Mouse (Mus musculus): Measurements from ENCODE around the gene Cntd1. TPM values are rescaled to one million over a fixed set of nuclear protein-coding genes. Genes with fewer than 3 reads are reported as not detected.

The Cntd1 gene
- polyA plus RNA-seq, 1 experiment from 2014 or later, result 0.84 TPM

DNA sequence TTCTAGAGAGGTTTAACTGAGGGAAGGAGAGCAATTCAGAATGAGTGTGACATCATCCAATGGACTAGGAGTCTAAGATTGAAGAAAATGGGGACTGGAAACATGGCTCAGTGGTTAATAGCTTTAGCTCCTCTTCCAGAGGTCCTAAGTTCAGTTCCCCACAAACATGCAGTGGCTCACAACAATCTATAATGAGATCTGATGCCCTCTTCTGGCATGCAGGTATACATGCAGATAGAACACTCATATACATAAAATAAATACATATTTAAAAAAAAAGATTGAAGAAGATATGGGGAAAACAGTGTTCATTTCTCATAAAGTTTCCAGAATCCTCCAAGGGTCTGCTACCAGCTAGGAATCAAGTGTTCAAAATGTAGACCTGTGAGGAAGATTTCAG lies 43.4 kb upstream of the Cntd1 start:
- Histone ChIP-seq H3K4me3 (ENCODE audit: low read length) (no peak overlapping the region), H3K36me3 (ENCODE audit: control insufficient read depth, insufficient read depth, low read length) (no peaks in the 10 kb centered on the region), H3K4me2 (ENCODE audit: low read depth, low read length) (no peak overlapping the region), H3K4me1 (ENCODE audit: control insufficient read depth, insufficient read depth, low read length) (peaks cover 26% of the 10 kb centered on the region), H3K9me3 (ENCODE audit: control insufficient read depth, low read length) (no peaks in the 10 kb centered on the region), H3K27me3 (replicated peaks; ENCODE audit: control insufficient read depth, insufficient read depth, low read length) (no peaks in the 10 kb centered on the region), H3K9ac (ENCODE audit: low read depth, low read length) (no peak overlapping the region), H3K27ac (ENCODE audit: low read length) (no peak overlapping the region)
- ATAC-seq, result no peak

DNA sequence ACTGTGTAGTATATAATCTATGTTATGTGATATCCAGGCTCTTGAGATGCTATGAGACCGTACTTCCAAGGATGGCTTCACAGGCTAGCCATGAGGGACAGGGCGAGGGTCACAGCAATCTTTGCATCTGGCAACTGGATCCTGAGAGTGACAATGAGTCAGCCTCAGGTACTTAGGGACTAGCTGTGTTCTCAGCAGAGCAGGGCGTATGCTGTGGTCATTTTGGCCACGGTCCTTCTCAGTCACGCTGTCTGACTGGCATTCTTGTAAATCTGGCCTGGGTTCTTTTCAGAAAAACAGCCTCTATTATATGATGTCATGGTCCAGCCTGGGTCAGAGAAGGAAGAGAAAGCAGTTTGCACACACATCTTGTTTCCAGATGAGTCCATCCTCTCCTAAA lies 42.0 kb upstream of the Cntd1 start:
- WGBS, result 94% methylated on average over 5 of the region's 5 CpGs
- ATAC-seq, result no peak

DNA sequence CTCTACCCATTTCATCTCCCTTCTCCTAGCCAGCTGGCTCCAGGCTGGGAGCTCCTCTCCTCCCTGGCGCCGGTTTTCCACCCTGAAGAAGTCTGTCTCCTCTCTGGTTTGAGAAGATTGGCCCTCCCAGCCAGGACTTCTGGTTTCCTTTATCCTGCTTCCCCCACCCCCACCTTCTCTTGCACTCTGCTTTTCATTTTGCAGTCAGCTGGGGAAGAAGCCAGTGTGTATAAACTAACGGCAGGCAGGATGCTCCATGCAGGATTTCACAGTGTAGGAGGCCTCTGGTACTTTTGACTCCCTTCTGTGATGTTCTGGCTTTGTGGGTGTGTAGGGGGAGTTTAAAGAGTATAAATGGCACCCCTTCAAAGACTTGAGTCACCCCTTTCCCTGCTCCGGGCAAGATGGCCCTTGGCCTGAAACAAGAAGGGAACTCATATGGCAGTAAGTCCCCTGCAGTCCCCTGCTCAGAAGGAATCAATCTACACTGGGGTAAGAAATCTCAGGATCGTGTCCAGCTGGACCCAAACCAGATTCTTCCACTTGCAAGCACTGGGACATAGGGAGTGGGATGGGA lies 40.7 kb upstream of the Cntd1 start:
- Histone ChIP-seq H3K27me3 (replicated peaks; ENCODE audit: control insufficient read depth, insufficient read depth, low read length) (no peaks in the 10 kb centered on the region), H3K9me3 (ENCODE audit: control insufficient read depth, low read length) (no peaks in the 10 kb centered on the region), H3K36me3 (ENCODE audit: control insufficient read depth, insufficient read depth, low read length) (no peaks in the 10 kb centered on the region), H3K27ac (ENCODE audit: low read length) (peak overlapping the region; percentile 83), H3K4me3 (ENCODE audit: low read length) (no peak overlapping the region), H3K4me1 (ENCODE audit: control insufficient read depth, insufficient read depth, low read length) (peaks cover 8% of the 10 kb centered on the region), H3K9ac (ENCODE audit: low read depth, low read length) (no peak overlapping the region), H3K4me2 (ENCODE audit: low read depth, low read length) (no peak overlapping the region)
- peak; percentile 60 for ATAC-seq
- WGBS, result 45% methylated on average over 5 of the region's 5 CpGs

More for the DNA sequence above, 42.0 kb upstream of the Cntd1 start:
- Histone ChIP-seq H3K36me3 (ENCODE audit: control insufficient read depth, insufficient read depth, low read length) (no peaks in the 10 kb centered on the region), H3K4me2 (ENCODE audit: low read depth, low read length) (no peak overlapping the region), H3K27me3 (replicated peaks; ENCODE audit: control insufficient read depth, insufficient read depth, low read length) (no peaks in the 10 kb centered on the region), H3K9ac (ENCODE audit: low read depth, low read length) (no peak overlapping the region), H3K9me3 (ENCODE audit: control insufficient read depth, low read length) (no peaks in the 10 kb centered on the region), H3K4me3 (ENCODE audit: low read length) (no peak overlapping the region), H3K27ac (ENCODE audit: low read length) (no peak overlapping the region), H3K4me1 (ENCODE audit: control insufficient read depth, insufficient read depth, low read length) (peaks cover 14% of the 10 kb centered on the region)

DNA sequence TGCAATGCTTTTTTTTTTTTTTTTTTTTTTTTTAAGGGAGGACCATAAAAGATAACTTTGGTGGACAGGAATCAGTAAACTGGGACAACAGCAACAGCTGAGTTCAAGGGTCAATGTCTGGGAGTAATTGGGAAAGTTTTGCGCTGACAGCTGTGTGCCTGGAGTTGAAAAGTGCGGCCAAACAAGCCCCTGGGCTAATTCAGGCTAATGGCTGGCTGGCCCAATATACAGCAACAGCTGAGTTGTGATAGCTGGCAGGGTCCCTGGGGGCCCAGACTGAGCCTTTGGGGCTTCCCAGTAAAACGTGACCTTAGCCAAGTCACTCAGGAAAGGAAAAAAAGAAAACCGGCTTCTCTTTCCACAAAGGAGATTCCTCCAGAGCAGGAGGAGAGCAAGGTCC lies 33.7 kb upstream of the Cntd1 start:
- H3K4me1 ChIP-seq (ENCODE audit: control insufficient read depth, insufficient read depth, low read length), result peaks cover 17% of the 10 kb centered on the region
- H3K27ac ChIP-seq (ENCODE audit: low read length), result peak overlapping the region; percentile 30
- 44% methylated on average over 4 of the region's 4 CpGs for WGBS
- no peak overlapping the region for H3K9ac ChIP-seq (ENCODE audit: low read depth, low read length)
- H3K9me3 ChIP-seq (ENCODE audit: control insufficient read depth, low read length), result no peaks in the 10 kb centered on the region
- H3K4me2 ChIP-seq (ENCODE audit: low read depth, low read length), result no peak overlapping the region
- no peaks in the 10 kb centered on the region for H3K27me3 ChIP-seq (replicated peaks; ENCODE audit: control insufficient read depth, insufficient read depth, low read length)
- no peak overlapping the region for H3K4me3 ChIP-seq (ENCODE audit: low read length)
- H3K36me3 ChIP-seq (ENCODE audit: control insufficient read depth, insufficient read depth, low read length), result no peaks in the 10 kb centered on the region
- no peak for ATAC-seq

DNA sequence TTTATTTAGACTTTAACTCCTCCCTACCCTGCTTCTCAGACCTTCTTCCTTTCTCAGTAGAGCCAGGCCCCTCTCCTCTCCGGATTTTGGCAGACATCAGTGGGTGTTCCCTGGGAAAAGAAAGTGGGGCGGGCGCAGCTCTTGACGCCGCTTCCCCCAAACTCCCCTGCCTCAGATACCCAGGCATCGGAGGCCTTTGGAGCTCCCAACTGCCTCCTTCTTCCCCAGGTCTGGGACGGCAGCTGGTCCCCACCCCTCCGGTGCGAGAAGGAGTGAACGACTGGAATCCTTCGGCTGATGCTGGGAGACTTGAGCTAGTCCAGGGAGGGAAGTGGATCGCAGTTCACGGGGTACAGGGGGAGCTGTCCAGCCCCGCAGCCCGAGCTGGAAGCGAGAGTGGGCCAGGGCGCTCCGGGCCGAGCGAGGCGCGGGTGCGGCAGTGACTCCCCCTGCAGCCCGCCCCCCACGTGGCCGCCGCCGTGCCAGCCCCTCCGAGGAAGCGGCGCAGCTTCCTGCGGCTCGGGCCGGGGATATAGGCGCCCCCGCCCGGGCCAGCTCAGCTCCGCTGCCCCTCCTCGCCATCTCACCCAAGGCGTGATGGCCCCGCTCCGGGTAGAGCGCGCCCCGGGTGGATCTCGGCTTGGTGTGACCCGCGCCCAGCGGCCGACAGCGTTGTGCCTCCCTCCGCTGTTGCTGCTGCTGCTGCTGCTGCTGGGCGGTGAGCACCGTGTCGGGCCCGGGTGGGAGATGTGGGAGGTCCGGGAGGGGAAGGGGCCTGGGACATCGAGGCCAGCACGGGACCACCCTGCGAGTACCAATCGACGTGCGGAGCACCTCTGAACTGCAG lies 32.7 kb upstream of the Cntd1 start, which contains the start of gene Ramp2:
TSS of gene Ramp2 (plus strand) at position 174 of the 847 bp plus-strand sequence.
- peak within 1 kb of the TSS; percentile 78 for H3K27ac ChIP-seq (ENCODE audit: low read length)
- H3K4me3 ChIP-seq (ENCODE audit: low read length), result peak within 1 kb of the TSS; percentile 66
- H3K4me2 ChIP-seq (ENCODE audit: low read depth, low read length), result peak within 1 kb of the TSS; percentile 98
- peaks cover 17% of the 10 kb centered on the region for H3K4me1 ChIP-seq (ENCODE audit: control insufficient read depth, insufficient read depth, low read length)
- peak within 1 kb of the TSS; percentile 84 for H3K9ac ChIP-seq (ENCODE audit: low read depth, low read length)
- under 1% methylated on average over 63 of the region's 63 CpGs for WGBS
- H3K36me3 ChIP-seq (ENCODE audit: control insufficient read depth, insufficient read depth, low read length), result no peaks in the 10 kb centered on the region
- no peaks in the 10 kb centered on the region for H3K27me3 ChIP-seq (replicated peaks; ENCODE audit: control insufficient read depth, insufficient read depth, low read length)
- ATAC-seq, result peak; percentile 68
- H3K9me3 ChIP-seq (ENCODE audit: control insufficient read depth, low read length), result no peaks in the 10 kb centered on the region

DNA sequence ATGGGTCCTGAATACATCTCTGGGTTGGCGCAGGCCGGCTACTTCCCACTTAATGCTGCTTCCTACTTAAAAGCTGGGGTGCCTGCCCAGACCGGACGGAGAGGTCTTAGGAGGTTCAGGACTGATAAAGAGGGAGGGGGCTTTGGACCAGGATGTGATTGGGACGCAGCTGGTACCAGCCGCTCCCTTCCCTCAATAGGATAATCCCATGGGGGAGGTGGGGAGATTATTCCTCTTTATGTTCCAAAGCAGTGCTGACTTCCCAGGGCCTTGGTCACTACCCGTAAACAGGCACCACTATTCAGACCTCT lies 32.2 kb upstream of the Cntd1 start:
- no peak; the same call in 1 of the 2 replicates for ATAC-seq
- WGBS, result 17% methylated on average over 7 of the region's 7 CpGs

DNA sequence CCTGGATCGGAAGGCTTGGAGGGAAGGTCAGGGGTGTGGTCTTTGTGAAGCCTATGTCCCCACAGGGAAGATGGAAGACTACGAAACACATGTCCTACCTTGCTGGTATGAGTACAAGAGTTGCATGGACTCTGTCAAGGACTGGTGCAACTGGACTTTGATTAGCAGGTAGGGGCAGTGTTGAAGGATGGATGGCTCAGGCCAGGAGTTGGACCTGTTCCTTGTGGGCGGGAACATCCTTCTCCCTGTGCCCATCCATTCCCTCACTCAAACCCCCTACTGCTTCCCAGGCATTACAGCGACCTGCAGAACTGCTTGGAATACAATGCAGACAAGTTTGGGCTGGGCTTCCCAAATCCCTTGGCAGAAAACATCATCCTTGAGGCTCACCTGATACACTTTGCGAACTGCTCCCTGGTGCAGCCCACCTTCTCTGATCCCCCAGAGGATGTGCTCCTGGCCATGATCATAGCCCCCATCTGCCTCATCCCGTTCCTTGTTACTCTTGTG lies 31.2 kb upstream of the Cntd1 start:
- H3K36me3 ChIP-seq (ENCODE audit: control insufficient read depth, insufficient read depth, low read length), result no peaks in the 10 kb centered on the region
- ATAC-seq, result no peak
- H3K27ac ChIP-seq (ENCODE audit: low read length), result peak overlapping the region; percentile 46; the same call in 1 of the 2 replicates
- H3K4me1 ChIP-seq (ENCODE audit: control insufficient read depth, insufficient read depth, low read length), result peaks cover 17% of the 10 kb centered on the region
- peak overlapping the region; percentile 98; the same call in 1 of the 2 replicates for H3K4me2 ChIP-seq (ENCODE audit: low read depth, low read length)
- 81% methylated on average over 6 of the region's 6 CpGs for WGBS
- H3K27me3 ChIP-seq (replicated peaks; ENCODE audit: control insufficient read depth, insufficient read depth, low read length), result no peaks in the 10 kb centered on the region
- no peaks in the 10 kb centered on the region for H3K9me3 ChIP-seq (ENCODE audit: control insufficient read depth, low read length)
- H3K4me3 ChIP-seq (ENCODE audit: low read length), result peak overlapping the region; percentile 66
- 0 out of 2 replicates have a peak overlapping the region, but pooled peaks have one; percentile 8 for H3K9ac ChIP-seq (ENCODE audit: low read depth, low read length)

More for the DNA sequence above, 32.2 kb upstream of the Cntd1 start:
- Histone ChIP-seq H3K4me3 (ENCODE audit: low read length) (peak overlapping the region; percentile 66), H3K36me3 (ENCODE audit: control insufficient read depth, insufficient read depth, low read length) (no peaks in the 10 kb centered on the region), H3K4me1 (ENCODE audit: control insufficient read depth, insufficient read depth, low read length) (peaks cover 17% of the 10 kb centered on the region), H3K9me3 (ENCODE audit: control insufficient read depth, low read length) (no peaks in the 10 kb centered on the region), H3K27ac (ENCODE audit: low read length) (peak overlapping the region; percentile 78), H3K4me2 (ENCODE audit: low read depth, low read length) (peak overlapping the region; percentile 98), H3K9ac (ENCODE audit: low read depth, low read length) (peak overlapping the region; percentile 84), H3K27me3 (replicated peaks; ENCODE audit: control insufficient read depth, insufficient read depth, low read length) (no peaks in the 10 kb centered on the region)

DNA sequence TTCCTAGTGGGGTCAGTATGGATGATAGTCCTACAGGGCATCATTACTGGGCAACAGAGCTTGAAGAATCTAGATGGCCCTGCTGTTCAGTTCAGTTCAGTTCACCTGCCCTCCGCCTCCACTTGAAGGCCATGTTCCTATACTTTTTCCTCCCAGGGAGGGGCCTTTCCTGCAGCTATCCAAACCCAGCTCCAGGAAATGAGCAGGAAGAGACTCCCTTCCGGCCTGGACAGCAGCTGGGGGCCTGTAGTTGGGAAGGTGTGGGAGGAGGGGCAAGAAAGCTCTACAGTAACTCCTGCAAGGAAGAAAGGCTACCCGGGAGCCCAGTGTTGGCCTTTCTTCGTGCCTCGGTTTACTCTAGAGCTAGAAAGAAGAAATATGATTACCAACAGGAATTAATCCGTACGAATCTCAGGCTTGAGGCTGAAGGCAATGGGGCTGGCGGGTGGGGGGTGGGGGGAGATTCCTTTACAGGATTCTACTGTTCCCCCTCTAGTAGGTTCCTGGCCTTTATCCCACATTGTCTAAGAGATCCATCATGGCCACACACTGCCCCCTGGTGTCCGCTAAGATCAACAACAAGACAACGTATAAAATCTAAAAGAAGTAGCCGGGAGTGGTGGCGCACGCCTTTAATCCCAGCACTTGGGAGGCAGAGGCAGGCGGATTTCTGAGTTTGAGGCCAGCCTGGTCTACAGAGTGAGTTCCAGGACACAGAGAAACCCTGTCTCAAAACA lies 30.4 kb upstream of the Cntd1 start:
- no peaks in the 10 kb centered on the region for H3K9me3 ChIP-seq (ENCODE audit: control insufficient read depth, low read length)
- no peaks in the 10 kb centered on the region for H3K36me3 ChIP-seq (ENCODE audit: control insufficient read depth, insufficient read depth, low read length)
- H3K27ac ChIP-seq (ENCODE audit: low read length), result peak overlapping the region; percentile 46; the same call in 1 of the 2 replicates
- WGBS, result 34% methylated on average over 14 of the region's 14 CpGs
- H3K4me3 ChIP-seq (ENCODE audit: low read length), result peak overlapping the region; percentile 66; the same call in 1 of the 2 replicates
- H3K4me1 ChIP-seq (ENCODE audit: control insufficient read depth, insufficient read depth, low read length), result peaks cover 21% of the 10 kb centered on the region
- ATAC-seq, result peak; percentile 43
- H3K4me2 ChIP-seq (ENCODE audit: low read depth, low read length), result peak overlapping the region; percentile 98; the same call in 1 of the 2 replicates
- no peak overlapping the region; the same call in 1 of the 2 replicates for H3K9ac ChIP-seq (ENCODE audit: low read depth, low read length)
- no peaks in the 10 kb centered on the region for H3K27me3 ChIP-seq (replicated peaks; ENCODE audit: control insufficient read depth, insufficient read depth, low read length)

DNA sequence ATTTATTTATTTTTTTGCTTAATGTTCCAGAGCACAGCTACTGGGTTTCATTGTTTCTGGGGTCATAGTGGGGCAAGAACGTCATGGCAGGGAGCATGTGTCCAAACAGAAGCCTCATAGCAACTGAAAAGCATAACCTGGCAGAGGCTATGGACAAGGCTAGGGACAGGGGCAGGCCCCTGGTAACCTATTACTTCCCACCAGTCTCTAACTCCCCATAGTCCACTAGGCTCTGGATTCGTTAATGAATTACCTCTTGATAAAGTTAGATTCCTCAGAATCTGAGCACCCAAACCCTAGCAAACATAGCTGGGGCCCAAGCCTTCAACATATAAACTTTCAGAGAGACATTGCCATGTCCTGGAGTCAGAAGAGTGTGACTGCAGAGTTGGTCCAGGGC lies 27.8 kb upstream of the Cntd1 start:
- WGBS, result 70% methylated on average over 2 of the region's 2 CpGs
- H3K9ac ChIP-seq (ENCODE audit: low read depth, low read length), result no peak overlapping the region
- H3K4me1 ChIP-seq (ENCODE audit: control insufficient read depth, insufficient read depth, low read length), result peaks cover 23% of the 10 kb centered on the region
- no peak overlapping the region for H3K4me3 ChIP-seq (ENCODE audit: low read length)
- H3K4me2 ChIP-seq (ENCODE audit: low read depth, low read length), result no peak overlapping the region
- no peaks in the 10 kb centered on the region for H3K36me3 ChIP-seq (ENCODE audit: control insufficient read depth, insufficient read depth, low read length)
- no peak for ATAC-seq
- H3K27me3 ChIP-seq (replicated peaks; ENCODE audit: control insufficient read depth, insufficient read depth, low read length), result no peaks in the 10 kb centered on the region
- no peaks in the 10 kb centered on the region for H3K9me3 ChIP-seq (ENCODE audit: control insufficient read depth, low read length)
- H3K27ac ChIP-seq (ENCODE audit: low read length), result no peak overlapping the region; the same call in 1 of the 2 replicates

Data from intestine, embryonic 16.5 days (tissue).